Comparison of ENCODE assay signal across 9 mouse cellular contexts in the genomic region with DNA sequence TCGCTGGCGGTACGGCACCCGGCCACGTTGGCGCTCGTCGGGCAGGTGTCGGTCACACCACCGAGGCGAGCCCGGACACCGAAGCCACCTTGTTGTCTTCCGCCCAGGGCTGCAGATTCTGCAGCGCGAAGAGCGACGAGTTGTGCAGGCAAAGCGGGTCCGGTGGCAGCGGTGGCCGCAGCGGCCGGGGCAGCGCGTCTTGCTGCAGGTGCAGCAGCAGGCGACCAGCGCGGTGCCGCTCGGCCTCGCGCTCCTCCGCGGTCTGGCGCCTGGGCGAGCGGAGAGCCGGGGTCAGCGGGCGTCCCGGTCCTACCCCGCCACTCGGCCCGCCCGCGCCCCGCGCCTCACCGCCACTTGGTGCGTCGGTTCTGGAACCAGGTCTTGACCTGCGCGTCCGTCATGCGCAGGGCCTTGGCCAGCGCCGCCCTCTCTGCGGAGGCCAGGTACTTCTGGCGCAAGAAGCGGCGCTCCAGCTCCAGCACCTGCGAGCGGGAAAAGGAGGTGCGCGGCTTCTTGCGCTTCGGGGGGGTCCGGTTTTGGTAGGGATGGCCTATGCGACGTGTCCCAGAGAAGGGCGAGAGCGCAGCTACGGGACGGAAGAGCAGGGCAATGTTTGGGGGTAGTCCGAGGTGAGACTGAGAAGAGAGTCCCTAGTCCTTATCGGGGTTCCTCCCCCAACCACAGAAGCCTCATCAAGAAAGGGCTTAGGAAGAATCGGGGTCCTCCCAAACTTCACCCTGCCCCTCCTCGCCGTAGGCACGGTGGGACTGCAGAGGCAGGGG. TPM values are rescaled to one million over a fixed set of nuclear protein-coding genes. Genes with fewer than 3 reads are reported as not detected.
DNase-seq lines count a peak whose midpoint lies in the region; ATAC-seq and TF ChIP-seq lines count a peak whose summit lies in the region.
"Had no signal": no experiment of that assay in that cellular context is flagged by ENCODE, and none has a peak within 500 bp of the region (broad histone marks: within the 10 kb centered on the region; RNA-seq: fewer than 3 reads in every experiment).

No protein-coding gene starts in this region.

- no peak for TF ChIP-seq CTCF in heart, postnatal 0 days (IDR thresholded peaks at IDR 0.05; ENCODE audit: low read depth)
- TF ChIP-seq CTCF in kidney, postnatal 0 days (IDR thresholded peaks at IDR 0.05; ENCODE audit: low read depth) = no peak

- peaks cover 97% of the 10 kb centered on the region for H3K27me3 ChIP-seq in heart, postnatal 0 days (ENCODE audit: control insufficient read depth, insufficient read depth, low read length)
- peaks cover 98% of the 10 kb centered on the region for H3K27me3 ChIP-seq in embryonic facial prominence, embryonic 12.5 days
- H3K27me3 ChIP-seq in kidney, postnatal 0 days (ENCODE audit: insufficient read depth, low read length) = peaks cover 84% of the 10 kb centered on the region
- H3K27me3 ChIP-seq in neural tube, embryonic 12.5 days (replicated peaks) = peaks cover 98% of the 10 kb centered on the region

- intact Hi-C loops in gastrocnemius, postnatal 14 days (cut with DNase I; ENCODE audit: low total_unique reads) = no loop called here

- H3K4me1 ChIP-seq in heart, postnatal 0 days (ENCODE audit: control insufficient read depth, insufficient read depth) = peaks cover 3% of the 10 kb centered on the region; the same call in 1 of the 2 replicates
- H3K4me1 ChIP-seq in embryonic facial prominence, embryonic 12.5 days = 0 out of 2 replicates have a peak, but pooled peaks cover 6% of the 10 kb centered on the region
- peaks cover 9% of the 10 kb centered on the region for H3K4me1 ChIP-seq in kidney, postnatal 0 days (replicated peaks; ENCODE audit: insufficient read depth, low read length)
- peaks cover 24% of the 10 kb centered on the region for H3K4me1 ChIP-seq in neural tube, embryonic 12.5 days

- H3K4me2 ChIP-seq in heart, postnatal 0 days (ENCODE audit: low read depth, low read length) = peak overlapping the region; percentile 41
- peak overlapping the region; percentile 18 for H3K4me2 ChIP-seq in embryonic facial prominence, embryonic 12.5 days (replicated peaks)
- peak overlapping the region; percentile 52 for H3K4me2 ChIP-seq in kidney, postnatal 0 days (ENCODE audit: low read length)
- peak overlapping the region; percentile 49 for H3K4me2 ChIP-seq in neural tube, embryonic 12.5 days (replicated peaks)

- 2% methylated on average over 56 of the region's 81 CpGs for WGBS in heart, postnatal 0 days
- under 1% methylated on average over 80 of the region's 81 CpGs for WGBS in embryonic facial prominence, embryonic 12.5 days
- 1% methylated on average over 72 of the region's 81 CpGs for WGBS in kidney, postnatal 0 days
- under 1% methylated on average over 81 of the region's 81 CpGs for WGBS in neural tube, embryonic 12.5 days

- no peak overlapping the region for H3K27ac ChIP-seq in heart, postnatal 0 days (ENCODE audit: low read depth)
- H3K27ac ChIP-seq in embryonic facial prominence, embryonic 12.5 days = no peak overlapping the region
- H3K27ac ChIP-seq in kidney, postnatal 0 days = no peak overlapping the region
- no peak overlapping the region for H3K27ac ChIP-seq in neural tube, embryonic 12.5 days

- H3K9ac ChIP-seq in heart, postnatal 0 days (replicated peaks; ENCODE audit: low read depth, low read length) = no peak overlapping the region
- peak overlapping the region; percentile 0; the same call in 1 of the 2 replicates for H3K9ac ChIP-seq in embryonic facial prominence, embryonic 12.5 days
- no peak overlapping the region for H3K9ac ChIP-seq in kidney, postnatal 0 days (ENCODE audit: low read depth, low read length)
- peak overlapping the region; percentile 50 for H3K9ac ChIP-seq in neural tube, embryonic 12.5 days

- ATAC-seq in heart, postnatal 0 days (ENCODE audit: insufficient read depth, low read depth) = no peak
- ATAC-seq in embryonic facial prominence, embryonic 12.5 days (ENCODE audit: insufficient number of reproducible peaks, insufficient read depth, low FRiP score, low TSS enrichment) = no peak
- ATAC-seq in kidney, postnatal 0 days (replicated peaks; ENCODE audit: low FRiP score, low read depth) = peak; percentile 29
- no peak for ATAC-seq in neural tube, embryonic 12.5 days (ENCODE audit: low FRiP score, low read depth)

- no peak for TF ChIP-seq EP300 in heart, postnatal 0 days (IDR thresholded peaks at IDR 0.05; ENCODE audit: low read depth)

- H3K36me3 ChIP-seq in heart, postnatal 0 days (replicated peaks; ENCODE audit: control insufficient read depth, insufficient read depth, low read length) = no peaks in the 10 kb centered on the region
- H3K36me3 ChIP-seq in embryonic facial prominence, embryonic 12.5 days = no peaks in the 10 kb centered on the region
- no peaks in the 10 kb centered on the region for H3K36me3 ChIP-seq in kidney, postnatal 0 days (ENCODE audit: insufficient read depth, low read length)
- H3K36me3 ChIP-seq in neural tube, embryonic 12.5 days = no peaks in the 10 kb centered on the region

- peak overlapping the region; percentile 35 for H3K4me3 ChIP-seq in heart, postnatal 0 days (ENCODE audit: low read depth, low read length)
- peak overlapping the region; percentile 30 for H3K4me3 ChIP-seq in embryonic facial prominence, embryonic 12.5 days
- peak overlapping the region; percentile 30 for H3K4me3 ChIP-seq in kidney, postnatal 0 days (replicated peaks; ENCODE audit: low read depth, low read length)
- H3K4me3 ChIP-seq in neural tube, embryonic 12.5 days = peak overlapping the region; percentile 33

- no peaks in the 10 kb centered on the region for H3K9me3 ChIP-seq in heart, postnatal 0 days (replicated peaks; ENCODE audit: control insufficient read depth, low read length)
- no peaks in the 10 kb centered on the region for H3K9me3 ChIP-seq in embryonic facial prominence, embryonic 12.5 days
- H3K9me3 ChIP-seq in kidney, postnatal 0 days (replicated peaks; ENCODE audit: low read length) = no peaks in the 10 kb centered on the region
- H3K9me3 ChIP-seq in neural tube, embryonic 12.5 days = no peaks in the 10 kb centered on the region

- DNase-seq in heart, postnatal 0 days (ENCODE audit: low spot score) = no peak
- no peak for DNase-seq in heart, postnatal 4 days
- DNase-seq in kidney, postnatal 0 days (ENCODE audit: low spot score) = no peak
- DNase-seq in thymus, postnatal 0 days (ENCODE audit: low spot score) = no peak
- DNase-seq in spleen, postnatal 14 days (ENCODE audit: low spot score in 2 of 2) = no peak
- no peak for DNase-seq in gastrocnemius, postnatal 14 days

RNA-seq across cellular contexts. Expression of gene Tlx2, which starts 1.2 kb away (rescaled TPM):
- total RNA-seq in heart, postnatal 0 days (2014; rRNA removed; ENCODE audit: low replicate concordance) = not detected in 2 replicates
- polyA plus RNA-seq in heart, postnatal 0 days (2015; fragmentation: Nextera tagmentation; extraction: Ambion mirVana) = not detected in 2 replicates
- under 1 TPM in 1 of 2 experiments, not detected in 1; 0.20 TPM for total RNA-seq in heart, postnatal 4 days (2021)
- polyA plus RNA-seq in embryonic facial prominence, embryonic 12.5 days (2016; fragmentation: Nextera tagmentation; extraction: Ambion mirVana) = 8.2 and 11.8 TPM in 2 replicates
- 0.12 TPM in 1 of 2 replicates, not detected in the other for polyA plus RNA-seq in kidney, postnatal 0 days (2015; fragmentation: Nextera tagmentation; extraction: Ambion mirVana)
- polyA plus RNA-seq in neural tube, embryonic 12.5 days (2016; fragmentation: Nextera tagmentation; extraction: Ambion mirVana) = 27.0 and 42.3 TPM in 2 replicates
- polyA plus RNA-seq in thymus, postnatal 0 days (2015; fragmentation: Nextera tagmentation; extraction: Ambion mirVana) = 0.23 TPM in 1 of 2 replicates, not detected in the other
- not detected for total RNA-seq in gastrocnemius, postnatal 14 days (2021)
- total RNA-seq: common myeloid progenitor, adult 5-6 weeks had no signal

RNA-seq across cellular contexts. Expression of gene Pcgf1, which starts 8.8 kb away (rescaled TPM):
- total RNA-seq in heart, postnatal 0 days (2014; rRNA removed; ENCODE audit: low replicate concordance) = 12.1 and 14.8 TPM in 2 replicates
- 13.2 and 14.7 TPM in 2 replicates for polyA plus RNA-seq in heart, postnatal 0 days (2015; fragmentation: Nextera tagmentation; extraction: Ambion mirVana)
- 10 to 100 TPM in 1 of 2 experiments, 1 to 10 TPM in 1; 7.2 to 10.2 TPM for total RNA-seq in heart, postnatal 4 days (2021)
- polyA plus RNA-seq in embryonic facial prominence, embryonic 12.5 days (2016; fragmentation: Nextera tagmentation; extraction: Ambion mirVana) = 41.0 and 44.4 TPM in 2 replicates
- 28.0 and 29.7 TPM in 2 replicates for polyA plus RNA-seq in kidney, postnatal 0 days (2015; fragmentation: Nextera tagmentation; extraction: Ambion mirVana)
- polyA plus RNA-seq in neural tube, embryonic 12.5 days (2016; fragmentation: Nextera tagmentation; extraction: Ambion mirVana) = 43.6 and 52.3 TPM in 2 replicates
- 27.8 and 30.3 TPM in 2 replicates for polyA plus RNA-seq in thymus, postnatal 0 days (2015; fragmentation: Nextera tagmentation; extraction: Ambion mirVana)
- 1 to 10 TPM; 6.8 to 7.0 TPM for total RNA-seq in gastrocnemius, postnatal 14 days (2021)

RNA-seq across cellular contexts. Expression of gene Dqx1, which starts 11.3 kb away (rescaled TPM):
- not detected in 2 replicates for total RNA-seq in heart, postnatal 0 days (2014; rRNA removed; ENCODE audit: low replicate concordance)
- polyA plus RNA-seq in heart, postnatal 0 days (2015; fragmentation: Nextera tagmentation; extraction: Ambion mirVana) = 0.08 and 0.32 TPM in 2 replicates
- under 1 TPM; 0.59 to 0.62 TPM for total RNA-seq in heart, postnatal 4 days (2021)
- polyA plus RNA-seq in embryonic facial prominence, embryonic 12.5 days (2016; fragmentation: Nextera tagmentation; extraction: Ambion mirVana) = 1.5 and 1.6 TPM in 2 replicates
- 5.8 and 7.0 TPM in 2 replicates for polyA plus RNA-seq in kidney, postnatal 0 days (2015; fragmentation: Nextera tagmentation; extraction: Ambion mirVana)
- polyA plus RNA-seq in neural tube, embryonic 12.5 days (2016; fragmentation: Nextera tagmentation; extraction: Ambion mirVana) = 1.8 and 2.1 TPM in 2 replicates
- 0.96 and 1.4 TPM in 2 replicates for polyA plus RNA-seq in thymus, postnatal 0 days (2015; fragmentation: Nextera tagmentation; extraction: Ambion mirVana)
- under 1 TPM; 0.27 to 0.35 TPM for total RNA-seq in gastrocnemius, postnatal 14 days (2021)
- total RNA-seq: common myeloid progenitor, adult 5-6 weeks had no signal

RNA-seq across cellular contexts. Expression of gene Htra2, which starts 13.8 kb away (rescaled TPM):
- total RNA-seq in heart, postnatal 0 days (2014; rRNA removed; ENCODE audit: low replicate concordance) = 46.3 and 50.3 TPM in 2 replicates
- 55.4 and 61.9 TPM in 2 replicates for polyA plus RNA-seq in heart, postnatal 0 days (2015; fragmentation: Nextera tagmentation; extraction: Ambion mirVana)
- total RNA-seq in heart, postnatal 4 days (2021) = 10 to 100 TPM; 42.6 to 43.5 TPM
- 74.1 and 77.8 TPM in 2 replicates for polyA plus RNA-seq in embryonic facial prominence, embryonic 12.5 days (2016; fragmentation: Nextera tagmentation; extraction: Ambion mirVana)
- 68.5 and 70.4 TPM in 2 replicates for polyA plus RNA-seq in kidney, postnatal 0 days (2015; fragmentation: Nextera tagmentation; extraction: Ambion mirVana)
- polyA plus RNA-seq in neural tube, embryonic 12.5 days (2016; fragmentation: Nextera tagmentation; extraction: Ambion mirVana) = 68.0 and 70.6 TPM in 2 replicates
- polyA plus RNA-seq in thymus, postnatal 0 days (2015; fragmentation: Nextera tagmentation; extraction: Ambion mirVana) = 54.4 and 55.1 TPM in 2 replicates
- total RNA-seq in gastrocnemius, postnatal 14 days (2021) = 10 to 100 TPM; 20.0 to 21.7 TPM

RNA-seq across cellular contexts. Expression of gene Aup1, which starts 14.6 kb away (rescaled TPM):
- total RNA-seq in heart, postnatal 0 days (2014; rRNA removed; ENCODE audit: low replicate concordance) = 156 and 219 TPM in 2 replicates
- polyA plus RNA-seq in heart, postnatal 0 days (2015; fragmentation: Nextera tagmentation; extraction: Ambion mirVana) = 104 and 108 TPM in 2 replicates
- 10 to 100 TPM; 84.1 to 88.4 TPM for total RNA-seq in heart, postnatal 4 days (2021)
- polyA plus RNA-seq in embryonic facial prominence, embryonic 12.5 days (2016; fragmentation: Nextera tagmentation; extraction: Ambion mirVana) = 154 and 167 TPM in 2 replicates
- polyA plus RNA-seq in kidney, postnatal 0 days (2015; fragmentation: Nextera tagmentation; extraction: Ambion mirVana) = 194 and 210 TPM in 2 replicates
- 158 and 167 TPM in 2 replicates for polyA plus RNA-seq in neural tube, embryonic 12.5 days (2016; fragmentation: Nextera tagmentation; extraction: Ambion mirVana)
- polyA plus RNA-seq in thymus, postnatal 0 days (2015; fragmentation: Nextera tagmentation; extraction: Ambion mirVana) = 197 and 202 TPM in 2 replicates
- 10 to 100 TPM; 60.2 to 65.8 TPM for total RNA-seq in gastrocnemius, postnatal 14 days (2021)

Comparison
In these comparisons a context has a peak if more than half of its experiments do, and no peak if none do; other contexts are left out.
1. H3K9ac ChIP-seq: peak in embryonic facial prominence, embryonic 12.5 days (single experiment) and neural tube, embryonic 12.5 days (single experiment); none in heart, postnatal 0 days (single experiment) and kidney, postnatal 0 days (single experiment).
2. Peak in every context shown above with its lines, with median percentiles within 50 percentile points of each other: H3K4me2 ChIP-seq and H3K4me3 ChIP-seq.